Mouse (Mus musculus) intestine, embryonic 14.5 days (tissue): Measurements from ENCODE around the gene Zfp507. TPM values are rescaled to one million over a fixed set of nuclear protein-coding genes. Genes with fewer than 3 reads are reported as not detected.

Experiments
- ATAC-seq: fragments of 200-750 bp; cut with Nextera tagmentation; replicated peaks from 2 replicates; pipeline ENCODE4 v1.8.0; 2017; ENCODE audit warnings: low read depth, moderate number of reproducible peaks, moderate TSS enrichment, moderate library complexity; ENCODE audit not compliant: low FRiP score, low TSS enrichment
- DNase-seq: peaks from one replicate; pipeline ENCODE4 v3.0.0-alpha.2; 2018; ENCODE audit warnings: low spot score
- H3K27ac ChIP-seq: fragments of 300-500 bp; sonication (generic); 2 replicates; pipeline ENCODE4 v1.5.1; 2014; ENCODE audit warnings: low read depth, mild to moderate bottlenecking, control low read depth
- H3K27me3 ChIP-seq: fragments of 300-500 bp; sonication (generic); replicated peaks from 2 replicates; pipeline ENCODE4 v1.6.1; 2014; ENCODE audit warnings: low read length, control low read depth; ENCODE audit not compliant: control insufficient read depth, insufficient read depth
- H3K36me3 ChIP-seq: fragments of 300-500 bp; sonication (generic); 2 replicates; pipeline ENCODE4 v1.6.1; 2014; ENCODE audit warnings: low read length, control low read depth; ENCODE audit not compliant: control insufficient read depth, insufficient read depth
- H3K4me1 ChIP-seq: fragments of 300-500 bp; sonication (generic); replicated peaks from 2 replicates; pipeline ENCODE4 v1.6.1; 2014; ENCODE audit warnings: low read length, control low read depth, mixed read lengths; ENCODE audit not compliant: control insufficient read depth, insufficient read depth
- H3K4me2 ChIP-seq: fragments of 300-500 bp; sonication (generic); 2 replicates; pipeline ENCODE4 v1.6.1; 2014; ENCODE audit warnings: low read length
- H3K4me3 ChIP-seq: fragments of 300-500 bp; sonication (generic); 2 replicates; pipeline ENCODE4 v1.5.1; 2014; ENCODE audit warnings: low read depth, low read length, control low read depth, mixed read lengths
- H3K9ac ChIP-seq: fragments of 300-500 bp; sonication (generic); 2 replicates; pipeline ENCODE4 v1.6.1; 2014; ENCODE audit warnings: mild to moderate bottlenecking, low read length
- H3K9me3 ChIP-seq: fragments of 300-500 bp; sonication (generic); 2 replicates; pipeline ENCODE4 v1.6.1; 2016; ENCODE audit warnings: low read length, control low read depth; ENCODE audit not compliant: control insufficient read depth
- WGBS: fragments of 180-500 bp; shearing (Covaris S2); extraction: QIAGEN DNeasy Blood & Tissue Kit; methylation state at CpG from one replicate; pipeline ENCODE4 v1.1.7; 2014; 5-methylcytosine and 5-hydroxymethylcytosine counted together
- polyA plus RNA-seq: library from polyadenylated mRNA; unstranded; fragments of >200 nt; fragmentation: Nextera tagmentation; extraction: Ambion mirVana; gene quantifications from 2 replicates; pipeline ENCODE4 v1.2.1, GENCODE M21; 2014

Zfp507 gene
- 15.8 and 16.5 TPM in 2 replicates for polyA plus RNA-seq

GRCm38 (mm10) chr7:35802906-35803595 is at the start of gene Zfp507:
Gene Zfp507, minus strand, starts transcription at chr7:35803003.
- Histone ChIP-seq H3K36me3 (peaks cover 32% of the 10 kb centered on the region), H3K4me3 (peak within 1 kb of the TSS; percentile 98), H3K9ac (peak within 1 kb of the TSS; percentile 96), H3K9me3 (no peaks in the 10 kb centered on the region), H3K27ac (peak within 1 kb of the TSS; percentile 87), H3K27me3 (no peaks in the 10 kb centered on the region), H3K4me1 (peaks cover 6% of the 10 kb centered on the region; the same call in 1 of the 2 replicates), H3K4me2 (peak within 1 kb of the TSS; percentile 57)
- ATAC-seq (peak; percentile 95), DNase-seq (peak; percentile 97)
- 20% methylated on average over 26 of the region's 26 CpGs for WGBS

- 62% methylated on average over 5 of the region's 5 CpGs for WGBS
- H3K36me3 ChIP-seq: no peaks in the 10 kb centered on the region
- H3K27ac ChIP-seq: no peak overlapping the region
- H3K4me3 ChIP-seq: no peak overlapping the region
- no peak overlapping the region for H3K9ac ChIP-seq
- H3K27me3 ChIP-seq: no peaks in the 10 kb centered on the region
- no peak for ATAC-seq
- no peaks in the 10 kb centered on the region for H3K4me1 ChIP-seq
- no peak for DNase-seq
- H3K9me3 ChIP-seq: no peaks in the 10 kb centered on the region
- H3K4me2 ChIP-seq: no peak overlapping the region
Observed at GRCm38 (mm10) chr7:35850426-35850825, 47.6 kb upstream of the Zfp507 start.

GRCm38 (mm10) chr7:35848526-35848925 is 45.7 kb upstream of the Zfp507 start:
- H3K4me3 ChIP-seq: no peak overlapping the region

GRCm38 (mm10) chr7:35840504-35840903 is 37.7 kb upstream of the Zfp507 start:
- H3K36me3 ChIP-seq: no peaks in the 10 kb centered on the region
- WGBS: 59% methylated on average over 4 of the region's 4 CpGs
- ATAC-seq: no peak

More at GRCm38 (mm10) chr7:35848526-35848925, 45.7 kb upstream of the Zfp507 start:
- no peak overlapping the region for H3K27ac ChIP-seq
- H3K4me2 ChIP-seq: no peak overlapping the region
- DNase-seq (no peak), ATAC-seq (no peak)
- no peaks in the 10 kb centered on the region for H3K36me3 ChIP-seq
- no peaks in the 10 kb centered on the region for H3K4me1 ChIP-seq
- no peaks in the 10 kb centered on the region for H3K9me3 ChIP-seq
- H3K27me3 ChIP-seq: no peaks in the 10 kb centered on the region
- H3K9ac ChIP-seq: no peak overlapping the region
- WGBS: 39% methylated on average over 14 of the region's 14 CpGs

GRCm38 (mm10) chr7:35836851-35837250 is 34.0 kb upstream of the Zfp507 start:
- no peaks in the 10 kb centered on the region for H3K36me3 ChIP-seq
- H3K9ac ChIP-seq: no peak overlapping the region
- no peak for DNase-seq
- no peak overlapping the region for H3K4me2 ChIP-seq
- H3K4me1 ChIP-seq: no peaks in the 10 kb centered on the region; the same call in 1 of the 2 replicates
- no peaks in the 10 kb centered on the region for H3K9me3 ChIP-seq
- 58% methylated on average over 19 of the region's 19 CpGs for WGBS
- no peaks in the 10 kb centered on the region for H3K27me3 ChIP-seq
- H3K27ac ChIP-seq: no peak overlapping the region
- no peak for ATAC-seq
- H3K4me3 ChIP-seq: no peak overlapping the region

More at GRCm38 (mm10) chr7:35840504-35840903, 37.7 kb upstream of the Zfp507 start:
- no peak for DNase-seq
- Histone ChIP-seq H3K4me2 (no peak overlapping the region), H3K9me3 (no peaks in the 10 kb centered on the region), H3K27ac (no peak overlapping the region), H3K27me3 (no peaks in the 10 kb centered on the region), H3K4me1 (no peaks in the 10 kb centered on the region; the same call in 1 of the 2 replicates), H3K9ac (no peak overlapping the region), H3K4me3 (no peak overlapping the region)

GRCm38 (mm10) chr7:35836415-35836814 is 33.6 kb upstream of the Zfp507 start:
- no peaks in the 10 kb centered on the region for H3K27me3 ChIP-seq
- WGBS: 64% methylated on average over 3 of the region's 3 CpGs
- DNase-seq: no peak
- ATAC-seq: no peak
- H3K4me1 ChIP-seq: no peaks in the 10 kb centered on the region; the same call in 1 of the 2 replicates
- H3K36me3 ChIP-seq: no peaks in the 10 kb centered on the region
- no peak overlapping the region for H3K4me2 ChIP-seq
- H3K27ac ChIP-seq: no peak overlapping the region
- H3K4me3 ChIP-seq: no peak overlapping the region
- no peaks in the 10 kb centered on the region for H3K9me3 ChIP-seq
- no peak overlapping the region for H3K9ac ChIP-seq

GRCm38 (mm10) chr7:35830119-35830518 is 27.3 kb upstream of the Zfp507 start:
- no peak overlapping the region for H3K9ac ChIP-seq
- ATAC-seq (no peak), DNase-seq (no peak)
- H3K4me1 ChIP-seq: no peaks in the 10 kb centered on the region
- H3K36me3 ChIP-seq: no peaks in the 10 kb centered on the region
- H3K9me3 ChIP-seq: no peaks in the 10 kb centered on the region
- no peak overlapping the region for H3K4me3 ChIP-seq
- no peaks in the 10 kb centered on the region for H3K27me3 ChIP-seq
- no peak overlapping the region for H3K27ac ChIP-seq
- WGBS: 88% methylated on average over 7 of the region's 7 CpGs
- H3K4me2 ChIP-seq: no peak overlapping the region

GRCm38 (mm10) chr7:35823906-35824305 is 21.1 kb upstream of the Zfp507 start:
- no peak overlapping the region for H3K27ac ChIP-seq
- 81% methylated on average over 12 of the region's 12 CpGs for WGBS
- no peak overlapping the region for H3K4me3 ChIP-seq
- no peaks in the 10 kb centered on the region for H3K27me3 ChIP-seq
- H3K4me1 ChIP-seq: 0 out of 2 replicates have a peak, but pooled peaks cover 4% of the 10 kb centered on the region
- no peak overlapping the region for H3K4me2 ChIP-seq
- no peaks in the 10 kb centered on the region for H3K9me3 ChIP-seq
- no peak for DNase-seq
- no peak for ATAC-seq
- H3K36me3 ChIP-seq: no peaks in the 10 kb centered on the region
- no peak overlapping the region for H3K9ac ChIP-seq

- H3K9me3 ChIP-seq: no peaks in the 10 kb centered on the region
- H3K4me2 ChIP-seq: no peak overlapping the region
- H3K4me3 ChIP-seq: no peak overlapping the region
- no peak overlapping the region for H3K27ac ChIP-seq
- 83% methylated on average over 17 of the region's 17 CpGs for WGBS
- no peak for DNase-seq
- H3K9ac ChIP-seq: no peak overlapping the region
- no peaks in the 10 kb centered on the region for H3K36me3 ChIP-seq
- no peaks in the 10 kb centered on the region for H3K27me3 ChIP-seq
- H3K4me1 ChIP-seq: 0 out of 2 replicates have a peak, but pooled peaks cover 4% of the 10 kb centered on the region
- no peak for ATAC-seq
Observed at GRCm38 (mm10) chr7:35822320-35822719, 19.5 kb upstream of the Zfp507 start.
